Mouse (Mus musculus): ENCODE data around the gene Sdr42e1.

DNA sequence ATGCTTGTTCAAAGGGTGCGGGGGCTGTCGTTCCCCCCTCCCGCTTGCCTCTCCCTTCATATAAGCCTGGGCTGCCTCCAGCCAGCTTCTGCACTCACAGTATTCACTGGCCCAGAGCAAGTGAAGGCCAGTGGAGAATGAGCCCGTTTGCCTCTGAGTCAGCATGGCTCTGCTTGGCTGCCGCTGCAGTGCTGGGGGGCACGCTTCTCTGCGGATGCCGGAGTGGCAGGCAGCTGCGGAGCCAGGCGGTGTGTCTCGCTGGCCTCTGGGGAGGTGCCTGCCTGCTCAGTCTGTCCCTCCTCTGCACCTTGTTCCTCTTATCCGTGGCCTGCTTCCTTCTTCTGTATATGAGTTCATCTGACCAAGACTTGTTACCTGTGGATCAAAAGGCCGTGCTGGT is 28.4 kb upstream of the Sdr42e1 start, which contains the start of gene Hsd17b2:
- no peak for TF ChIP-seq POLR2A (IDR thresholded peaks at IDR 0.05; ENCODE audit: insufficient read depth, low read depth, low read length)
- no peak for TF ChIP-seq CTCF (IDR thresholded peaks at IDR 0.05; ENCODE audit: insufficient read depth, low read depth, low read length)

All from olfactory bulb, adult 2 months (tissue).